Mouse (Mus musculus) heart, postnatal 10 days (tissue): ENCODE measurements around the gene Ap2b1. TPM values are rescaled to one million over a fixed set of nuclear protein-coding genes. Genes with fewer than 3 reads are reported as not detected.

Source experiments
- DNase-seq, 2 experiments: peaks; one replicate each; pipeline ENCODE4 v3.0.0; 2021
- intact Hi-C: fragments of 180-260 bp; cut with DNase I; formaldehyde crosslinking; loops from one replicate; pipeline ENCODE4 v1.15.1; 2025
- total RNA-seq, 2 experiments: library from RNA; stranded (reverse); gene quantifications; 2 replicates each; pipeline ENCODE4 v1.2.3; 2021

Ap2b1 gene
- total RNA-seq, 2 experiments from 2014 or later, result 73.2 to 81.4 TPM

DNA sequence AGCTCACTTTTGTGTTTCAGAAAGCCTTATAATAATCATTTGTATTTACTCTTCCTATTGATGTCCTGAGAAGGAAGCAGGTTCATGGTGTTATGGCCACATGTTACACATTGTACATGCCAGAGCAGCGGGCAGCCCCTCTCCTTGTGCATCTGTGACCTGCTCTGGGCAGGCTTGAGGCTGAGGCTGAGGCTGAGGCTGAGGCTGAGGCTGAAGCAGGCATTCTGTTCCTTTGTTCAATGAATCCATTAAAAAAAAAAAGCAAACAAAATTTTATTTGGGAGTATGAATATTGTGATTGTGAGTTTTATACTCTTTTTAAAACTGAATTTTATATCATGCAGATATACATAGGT lies 84.7 kb downstream of the Ap2b1 start:
- DNase-seq, result no peak
- intact Hi-C loops, result no loop called here

- peak; percentile 42 to 56 for DNase-seq
- intact Hi-C loops, result loop anchor here (1.0 kb wide), 1 partner anchor 15 kb away; no protein-coding TSS in a partner anchor
Measured at GRCm38 (mm10) chr11:83393062-83393461, 94.2 kb downstream of the Ap2b1 start.

- intact Hi-C loops, result no loop called here
- DNase-seq, result peak in 1 of 2 experiments; percentile 12
Measured at GRCm38 (mm10) chr11:83394802-83395439, 96.1 kb downstream of the Ap2b1 start.

DNA sequence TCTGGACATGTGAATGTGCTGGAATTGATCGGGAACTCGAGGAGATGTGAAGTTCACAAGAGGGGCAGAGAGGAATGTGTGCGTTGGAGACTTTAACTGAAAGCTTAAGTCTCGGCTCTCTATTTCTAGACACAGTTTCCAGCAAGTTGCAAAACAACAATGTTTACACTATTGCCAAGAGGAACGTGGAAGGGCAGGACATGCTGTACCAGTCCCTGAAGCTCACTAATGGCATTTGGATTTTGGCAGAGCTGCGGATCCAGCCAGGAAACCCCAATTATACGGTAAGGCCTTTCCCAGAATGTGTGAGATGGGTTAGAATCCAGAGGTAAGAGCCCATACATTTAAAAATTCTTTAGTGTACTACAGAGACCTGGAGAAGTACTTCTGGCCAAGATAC lies 98.8 kb downstream of the Ap2b1 start:
- DNase-seq, result no peak
- intact Hi-C loops, result no loop called here

GRCm38 (mm10) chr11:83398724-83399123 lies 99.9 kb downstream of the Ap2b1 start:
- intact Hi-C loops, result no loop called here
- no peak for DNase-seq

DNA sequence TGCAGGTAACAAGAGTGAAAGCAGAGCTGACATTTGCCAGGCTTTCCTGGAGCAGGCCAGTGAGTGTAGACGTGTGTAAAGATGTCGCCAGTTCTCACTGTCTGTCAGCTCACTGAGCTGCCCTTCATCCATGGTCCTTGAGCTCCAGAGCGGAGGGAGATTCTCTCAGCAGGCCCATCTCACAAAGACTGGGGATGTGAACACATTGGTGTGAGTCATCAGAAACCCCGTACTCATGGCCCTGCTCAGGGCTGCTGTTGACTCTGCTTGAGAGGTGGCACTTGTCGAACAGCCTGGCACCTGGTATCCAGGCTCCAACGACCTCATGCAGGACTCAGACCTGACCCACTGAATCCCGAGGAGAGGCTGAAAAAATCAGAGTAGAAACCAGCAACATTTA lies 105.0 kb downstream of the Ap2b1 start:
- intact Hi-C loops, result no loop called here

GRCm38 (mm10) chr11:83406391-83406790 lies 107.6 kb downstream of the Ap2b1 start:
- intact Hi-C loops, result no loop called here
- DNase-seq, result no peak

More for the DNA sequence above, 105.0 kb downstream of the Ap2b1 start:
- DNase-seq, result no peak

DNA sequence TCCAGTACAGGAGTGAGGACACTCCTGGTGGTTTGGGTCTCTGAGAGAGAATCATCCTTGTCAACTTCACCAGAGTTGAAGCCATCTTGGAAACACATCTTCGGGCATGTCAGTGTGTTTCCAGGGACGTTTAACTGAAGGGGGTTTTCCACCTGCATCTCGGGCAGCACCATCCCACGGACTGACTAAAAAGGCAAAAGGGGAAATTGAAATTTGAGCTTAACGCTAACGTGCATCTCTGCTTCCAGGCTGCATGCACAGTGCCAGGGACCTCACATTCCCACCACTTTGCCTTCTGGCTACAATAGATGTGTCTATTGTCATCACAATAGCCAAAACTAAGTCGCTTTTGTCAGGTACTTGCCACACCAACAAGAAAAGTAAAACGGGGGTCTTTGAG lies 109.4 kb downstream of the Ap2b1 start:
- no peak for DNase-seq
- intact Hi-C loops, result loop anchor here (1.0 kb wide), 1 partner anchor 15 kb away; no protein-coding TSS in a partner anchor

DNA sequence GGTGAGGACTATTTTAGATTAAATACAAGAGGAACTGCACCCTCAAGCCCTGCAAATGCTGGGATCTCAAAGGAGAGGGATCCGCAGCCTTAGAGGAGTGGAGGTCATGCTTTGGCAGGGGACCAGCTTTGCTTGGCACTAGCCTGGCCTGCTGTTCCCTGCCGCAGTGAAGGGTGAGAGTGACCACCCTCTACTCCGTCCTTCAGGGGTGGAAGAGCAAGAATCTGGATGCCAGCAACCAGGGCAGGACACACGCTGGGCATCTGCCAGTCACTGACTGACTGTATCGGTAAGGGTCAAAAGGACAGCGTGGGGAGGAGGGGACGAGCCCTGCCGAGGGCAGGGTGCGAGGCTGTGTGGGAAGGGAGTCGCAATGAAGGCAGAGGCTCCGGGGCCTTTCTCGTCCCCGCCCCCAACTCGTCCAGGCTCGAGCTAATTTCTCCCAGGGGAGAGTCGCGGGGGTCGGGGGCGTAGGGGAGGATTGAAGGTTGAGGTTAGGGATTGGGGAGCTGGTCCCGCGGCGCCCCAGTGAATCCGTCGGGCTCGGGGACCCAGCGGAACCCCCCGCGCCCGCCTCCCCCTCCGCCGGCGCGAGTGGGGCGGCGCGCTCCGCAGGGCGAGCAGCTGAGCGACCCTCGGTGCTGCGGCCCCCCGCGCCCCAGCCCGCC lies 110.4 kb downstream of the Ap2b1 start, which contains the start of gene Rasl10b:
Gene Rasl10b (plus strand): TSS at position 51 of the 668 bp plus-strand sequence.
- peak; percentile 54 to 62 for DNase-seq
- intact Hi-C loops, result no loop called here

DNA sequence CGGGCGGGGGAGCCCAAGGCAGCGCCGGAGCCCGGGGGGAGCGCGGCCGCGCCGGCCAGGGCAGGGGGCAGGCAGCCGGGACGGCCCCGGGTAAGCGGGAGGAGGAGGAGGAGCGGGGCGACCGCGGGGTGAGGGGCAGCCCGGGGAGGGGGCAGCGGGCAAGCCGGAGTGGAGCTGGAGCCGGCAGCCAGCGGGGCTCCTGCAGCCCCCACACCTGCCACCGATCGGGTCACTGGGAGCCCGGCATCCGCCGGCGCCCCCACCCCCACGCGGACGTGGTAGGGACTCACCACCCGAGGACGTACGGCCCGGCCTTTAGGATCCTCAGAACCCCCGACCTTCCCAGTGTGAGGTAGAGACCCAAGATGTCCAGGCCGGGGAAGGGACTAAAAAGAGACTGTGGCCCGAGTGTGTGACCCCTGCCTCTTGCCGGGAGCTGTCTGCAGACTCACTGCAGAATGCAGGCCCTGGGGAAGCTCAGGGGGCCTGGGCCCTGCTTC lies 111.0 kb downstream of the Ap2b1 start:
- intact Hi-C loops, result no loop called here
- DNase-seq, result peak in 1 of 2 experiments; percentile 24

- DNase-seq, result no peak
- intact Hi-C loops, result no loop called here
Measured at GRCm38 (mm10) chr11:83410510-83410909, 111.7 kb downstream of the Ap2b1 start.

DNA sequence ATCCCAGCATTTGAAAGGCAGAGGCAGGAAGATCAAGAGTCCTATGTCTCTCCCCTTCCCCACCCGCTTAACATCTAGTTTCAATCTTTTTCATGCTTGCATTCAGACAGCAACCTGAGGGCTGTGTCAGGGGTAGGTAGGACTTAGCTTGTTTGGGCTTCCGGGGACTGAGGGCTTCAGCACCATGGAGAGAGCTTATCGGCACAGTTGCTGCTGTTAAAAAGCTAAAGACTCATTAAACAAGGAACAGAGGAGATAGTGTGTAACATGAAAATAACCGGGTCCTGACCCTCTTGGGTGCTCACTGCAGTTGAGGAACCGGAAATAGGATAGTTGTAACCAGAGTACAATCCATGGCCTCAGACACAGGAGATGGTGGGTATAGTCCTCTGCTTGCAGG lies 118.3 kb downstream of the Ap2b1 start:
- intact Hi-C loops, result no loop called here

GRCm38 (mm10) chr11:83417708-83418107 lies 118.9 kb downstream of the Ap2b1 start:
- no peak for DNase-seq
- intact Hi-C loops, result no loop called here

More for the DNA sequence above, 118.3 kb downstream of the Ap2b1 start:
- peak; percentile 78 to 83 for DNase-seq

GRCm38 (mm10) chr11:83418566-83418965 lies 119.7 kb downstream of the Ap2b1 start:
- no peak for DNase-seq
- intact Hi-C loops, result no loop called here

GRCm38 (mm10) chr11:83420338-83420737 lies 121.5 kb downstream of the Ap2b1 start:
- no peak for DNase-seq
- intact Hi-C loops, result no loop called here

DNA sequence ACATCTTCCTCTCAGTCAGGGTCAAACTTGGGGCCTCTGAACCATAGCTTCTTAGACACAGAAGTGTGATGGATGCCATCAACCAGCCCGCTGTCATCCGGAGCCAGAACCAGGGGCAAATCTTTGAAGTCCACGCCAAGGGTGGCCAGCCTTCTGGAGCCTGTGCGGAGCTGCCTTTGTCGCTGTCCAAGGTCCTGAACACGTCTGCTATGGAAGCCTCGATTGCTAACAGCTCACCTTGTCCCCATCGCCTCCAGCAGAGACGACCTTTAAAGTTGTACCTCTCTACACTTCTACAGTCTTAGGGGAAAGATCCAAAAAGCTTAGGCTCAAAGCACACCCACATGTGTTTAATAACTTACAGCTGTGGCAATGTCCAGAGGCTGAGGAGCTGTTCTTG lies 122.5 kb downstream of the Ap2b1 start:
- DNase-seq, result peak; percentile 77 to 86
- intact Hi-C loops, result no loop called here

DNA sequence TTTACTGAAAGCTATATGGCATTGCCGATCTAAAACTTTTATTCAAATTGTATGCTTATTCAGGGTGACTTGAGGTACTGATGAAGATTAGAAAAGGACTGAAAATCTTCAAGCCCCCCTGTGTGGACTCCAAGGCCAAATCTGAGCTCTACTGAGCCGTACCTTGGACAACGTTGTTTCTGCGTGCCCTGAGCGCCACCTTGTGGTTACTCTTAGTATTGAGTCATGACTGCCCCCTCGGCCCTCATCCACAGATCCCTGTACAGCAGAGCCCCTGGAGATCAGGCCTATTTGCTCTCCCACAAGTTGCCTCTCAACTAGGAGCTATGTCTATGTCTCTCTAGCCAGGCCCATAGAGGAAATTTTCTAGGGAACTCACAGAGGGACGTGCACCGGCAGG lies 125.9 kb downstream of the Ap2b1 start:
- intact Hi-C loops, result loop anchor here (1.0 kb wide), 2 partner anchors 67 to 97 kb away; no protein-coding TSS in a partner anchor

GRCm38 (mm10) chr11:83426964-83427363 lies 128.1 kb downstream of the Ap2b1 start:
- intact Hi-C loops, result no loop called here
- no peak for DNase-seq

More for the DNA sequence above, 125.9 kb downstream of the Ap2b1 start:
- peak; percentile 76 to 89 for DNase-seq

DNA sequence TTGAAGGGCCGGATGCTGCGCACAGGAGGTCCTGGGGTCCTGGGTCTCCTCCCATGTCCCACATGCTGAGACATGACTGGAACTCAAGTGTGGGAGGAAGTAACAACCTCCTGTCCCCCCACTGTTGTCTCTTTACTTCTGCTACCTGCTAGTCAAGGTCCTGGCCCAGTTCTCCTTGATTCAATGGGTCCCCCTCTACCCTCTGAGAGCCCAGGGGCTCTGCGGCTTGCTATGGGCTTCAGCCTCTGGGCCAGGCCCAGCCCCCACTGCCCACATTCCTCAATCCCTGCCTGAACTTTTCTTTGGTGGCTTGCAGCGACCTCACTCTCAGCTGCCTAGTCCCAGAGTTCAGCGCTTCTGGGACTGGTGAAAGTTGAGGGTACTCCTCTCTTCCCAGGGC lies 130.5 kb downstream of the Ap2b1 start, which contains the start of gene Gas2l2:
Gene Gas2l2 (minus strand): TSS at position 101 of the 400 bp plus-strand sequence.
- no peak for DNase-seq
- intact Hi-C loops, result no loop called here

DNA sequence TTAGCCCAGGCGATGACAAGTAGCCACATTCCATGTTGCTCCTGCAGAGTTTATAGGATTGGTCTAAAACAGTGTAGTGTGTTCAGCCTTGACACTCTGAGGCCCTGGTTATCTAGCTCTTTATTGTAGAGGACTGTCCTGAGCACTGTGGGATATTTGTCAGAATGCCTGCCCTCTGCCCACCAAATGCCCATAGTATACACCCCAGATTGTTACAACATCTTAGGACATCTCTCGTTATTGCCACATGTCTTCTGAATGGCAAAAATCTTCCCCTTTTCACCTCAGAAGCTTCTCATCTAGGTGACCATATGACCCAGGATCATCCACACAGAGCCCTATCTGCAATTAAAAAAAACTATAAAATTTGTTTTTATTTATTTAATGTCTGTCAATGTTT lies 133.7 kb downstream of the Ap2b1 start:
- intact Hi-C loops, result no loop called here
- no peak for DNase-seq

DNA sequence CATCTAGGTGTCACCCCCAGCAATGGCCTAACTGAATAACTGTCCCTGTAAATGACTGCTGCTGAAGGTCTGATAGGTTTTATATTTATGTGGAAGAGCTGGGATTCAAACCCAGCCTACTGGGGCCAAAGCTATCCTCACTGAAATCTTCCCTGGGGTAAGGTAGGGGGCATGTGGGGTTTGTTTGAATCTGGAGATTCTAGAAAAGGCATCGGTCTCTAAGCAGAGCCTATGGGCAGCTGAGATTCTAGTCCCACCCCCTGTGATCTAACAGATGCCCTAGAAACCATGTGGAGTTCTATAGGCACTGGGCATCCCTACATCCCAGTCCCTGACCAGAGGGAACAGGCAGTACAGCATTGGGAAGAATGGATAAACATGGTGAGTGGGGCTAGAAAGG lies 138.6 kb downstream of the Ap2b1 start, which contains the start of gene 1700020L24Rik:
Gene 1700020L24Rik (plus strand): TSS at position 301 of the 400 bp plus-strand sequence.
- intact Hi-C loops, result no loop called here
- no peak for DNase-seq
